Mouse (Mus musculus): ENCODE measurements around the gene Mex3b.

- TF ChIP-seq POLR2A (IDR thresholded peaks at IDR 0.05; ENCODE audit: borderline replicate concordance, low read depth, low read length) = no peak
- no peak for TF ChIP-seq CTCF (IDR thresholded peaks at IDR 0.05; ENCODE audit: low read depth, low read length)
Observed at GRCm38 (mm10) chr7:82850756-82851155, 16.4 kb upstream of the Mex3b start.
